Mouse (Mus musculus) hindbrain, embryonic 14.5 days (tissue): ENCODE results near the gene Tmc8. TPM values are rescaled to one million over a fixed set of nuclear protein-coding genes. Genes with fewer than 3 reads are reported as not detected.

Experiments
- ATAC-seq: fragments of 200-750 bp; cut with Nextera tagmentation; 2 replicates; pipeline ENCODE4 v1.8.0; 2017; ENCODE audit warnings: moderate number of reproducible peaks, mild to moderate bottlenecking, moderate TSS enrichment, moderate library complexity; ENCODE audit not compliant: low FRiP score
- DNase-seq: peaks from one replicate; pipeline ENCODE4 v3.0.0-alpha.2; 2015; ENCODE audit warnings: low spot score
- H3K27ac ChIP-seq: fragments of 300-500 bp; sonication (generic); 2 replicates; pipeline ENCODE4 v1.5.1; 2014; ENCODE audit warnings: mild to moderate bottlenecking, moderate library complexity
- H3K27me3 ChIP-seq: fragments of 300-500 bp; sonication (generic); 2 replicates; pipeline ENCODE4 v1.6.1; 2014; ENCODE audit warnings: mild to moderate bottlenecking, low read length, mixed read lengths; ENCODE audit not compliant: control insufficient read depth, insufficient read depth
- H3K36me3 ChIP-seq: fragments of 300-500 bp; sonication (generic); replicated peaks from 2 replicates; pipeline ENCODE4 v1.6.1; 2014; ENCODE audit not compliant: control insufficient read depth, insufficient read depth
- H3K4me1 ChIP-seq: fragments of 300-500 bp; sonication (generic); replicated peaks from 2 replicates; pipeline ENCODE4 v1.6.1; 2014; ENCODE audit warnings: antibody characterized with exemption, low read length, mixed read lengths; ENCODE audit not compliant: control insufficient read depth, insufficient read depth
- H3K4me2 ChIP-seq: fragments of 300-500 bp; sonication (generic); replicated peaks from 2 replicates; pipeline ENCODE4 v1.6.1; 2014; ENCODE audit warnings: mild to moderate bottlenecking, moderate library complexity
- H3K4me3 ChIP-seq: fragments of 300-500 bp; sonication (generic); replicated peaks from 2 replicates; pipeline ENCODE4 v1.5.1; 2014; ENCODE audit warnings: mild to moderate bottlenecking, low read length
- H3K9ac ChIP-seq: fragments of 300-500 bp; sonication (generic); 2 replicates; pipeline ENCODE4 v1.6.1; 2014
- H3K9me3 ChIP-seq: fragments of 300-500 bp; sonication (generic); 2 replicates; pipeline ENCODE4 v1.6.1; 2016; ENCODE audit warnings: low read length; ENCODE audit not compliant: control insufficient read depth
- WGBS: fragments of 180-500 bp; shearing (Covaris S2); extraction: QIAGEN DNeasy Blood & Tissue Kit; methylation state at CpG from one replicate; pipeline ENCODE4 v1.1.7; 2014; 5-methylcytosine and 5-hydroxymethylcytosine counted together
- polyA plus RNA-seq: library from polyadenylated mRNA; unstranded; fragments of >200 nt; fragmentation: Nextera tagmentation; extraction: Ambion mirVana; gene quantifications from 2 replicates; pipeline ENCODE4 v1.2.1, GENCODE M21; 2014

Tmc8 gene
- polyA plus RNA-seq, 1 experiment from 2014 or later: 0.68 TPM

DNA sequence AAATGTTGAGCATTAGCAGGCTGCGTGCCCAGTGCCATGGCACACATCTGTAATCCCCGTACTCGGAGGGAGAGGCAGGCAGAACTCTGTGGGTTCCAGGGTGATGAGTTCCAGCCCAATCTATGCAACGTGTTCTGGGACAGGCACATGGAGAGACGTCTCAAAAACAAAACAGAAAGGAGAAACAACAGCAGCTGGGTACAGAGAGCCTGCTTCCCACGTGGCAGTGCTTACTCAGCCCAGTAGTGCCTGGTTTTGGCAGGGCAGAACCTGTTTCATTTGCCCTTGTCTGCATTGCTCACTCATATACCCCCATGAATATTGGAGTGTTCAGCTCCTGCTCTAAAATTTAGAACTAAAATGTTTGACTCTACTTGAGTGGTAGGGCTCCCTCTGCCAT is 30.3 kb upstream of the Tmc8 start:
- no peak overlapping the region for H3K9ac ChIP-seq
- WGBS: 89% methylated on average over 6 of the region's 6 CpGs
- H3K9me3 ChIP-seq: no peaks in the 10 kb centered on the region
- ATAC-seq (no peak), DNase-seq (no peak)
- no peaks in the 10 kb centered on the region for H3K27me3 ChIP-seq
- H3K4me3 ChIP-seq: no peak overlapping the region
- H3K27ac ChIP-seq: no peak overlapping the region
- no peak overlapping the region for H3K4me2 ChIP-seq
- peaks cover 100% of the 10 kb centered on the region for H3K36me3 ChIP-seq
- H3K4me1 ChIP-seq: no peaks in the 10 kb centered on the region

GRCm38 (mm10) chr11:117755891-117756290 is 26.0 kb upstream of the Tmc8 start:
- DNase-seq (no peak), ATAC-seq (no peak)
- no peak overlapping the region for H3K4me3 ChIP-seq
- H3K27me3 ChIP-seq: no peaks in the 10 kb centered on the region
- no peak overlapping the region for H3K27ac ChIP-seq
- H3K4me1 ChIP-seq: no peaks in the 10 kb centered on the region
- H3K36me3 ChIP-seq: peaks cover 100% of the 10 kb centered on the region
- no peaks in the 10 kb centered on the region for H3K9me3 ChIP-seq
- no peak overlapping the region for H3K4me2 ChIP-seq
- 98% methylated on average over 7 of the region's 7 CpGs for WGBS
- no peak overlapping the region for H3K9ac ChIP-seq

- Histone ChIP-seq H3K4me2 (no peak overlapping the region), H3K27ac (no peak overlapping the region), H3K9me3 (no peaks in the 10 kb centered on the region), H3K4me1 (no peaks in the 10 kb centered on the region), H3K27me3 (no peaks in the 10 kb centered on the region), H3K9ac (no peak overlapping the region), H3K4me3 (no peak overlapping the region), H3K36me3 (peaks cover 99% of the 10 kb centered on the region)
- ATAC-seq: no peak
- DNase-seq: no peak
- WGBS: 92% methylated on average over 10 of the region's 10 CpGs
Measured at GRCm38 (mm10) chr11:117759267-117759666, 22.6 kb upstream of the Tmc8 start.

DNA sequence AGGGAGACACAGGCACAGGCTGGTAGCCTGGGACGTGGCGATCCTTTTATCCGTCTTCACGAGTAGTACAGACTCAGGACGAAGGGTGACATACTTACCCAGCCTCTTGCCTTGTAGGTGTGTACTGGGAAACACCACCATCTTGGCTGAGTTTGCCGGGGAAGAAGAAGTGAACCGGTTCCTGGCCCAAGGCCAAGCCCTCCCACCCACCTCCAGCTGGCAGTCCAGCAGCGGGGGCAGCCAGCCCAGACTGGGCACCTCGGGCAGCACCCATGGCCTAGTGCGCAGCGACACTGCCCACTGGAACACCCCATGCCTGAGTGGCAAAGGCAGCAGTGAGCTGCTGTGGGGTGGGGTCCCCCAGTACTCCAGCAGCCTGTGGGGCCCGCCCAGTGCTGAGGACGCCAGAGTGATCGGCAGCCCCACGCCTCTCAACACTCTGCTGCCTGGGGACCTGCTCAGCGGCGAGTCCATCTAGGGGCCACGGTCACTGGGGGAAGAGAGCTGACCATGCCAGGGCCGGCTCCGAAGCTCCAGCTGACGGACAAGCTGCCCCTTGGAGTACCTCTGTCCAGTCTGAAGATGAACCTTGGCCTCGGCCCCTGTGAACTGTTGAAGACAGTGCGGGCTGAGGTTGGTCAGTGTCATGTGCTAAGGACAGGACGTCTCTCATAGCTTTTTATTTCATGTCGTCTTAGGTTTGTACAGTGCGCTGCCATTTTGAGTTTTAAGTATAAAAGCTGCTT is 21.3 kb upstream of the Tmc8 start:
- DNase-seq: no peak
- Histone ChIP-seq H3K4me3 (no peak overlapping the region), H3K4me1 (no peaks in the 10 kb centered on the region), H3K27me3 (no peaks in the 10 kb centered on the region), H3K4me2 (no peak overlapping the region), H3K27ac (no peak overlapping the region), H3K9ac (no peak overlapping the region), H3K36me3 (peaks cover 99% of the 10 kb centered on the region), H3K9me3 (no peaks in the 10 kb centered on the region)
- WGBS: 90% methylated on average over 26 of the region's 26 CpGs
- ATAC-seq: no peak

GRCm38 (mm10) chr11:117761801-117762200 is 20.1 kb upstream of the Tmc8 start:
- no peaks in the 10 kb centered on the region for H3K9me3 ChIP-seq
- peaks cover 98% of the 10 kb centered on the region for H3K36me3 ChIP-seq
- no peaks in the 10 kb centered on the region for H3K27me3 ChIP-seq
- no peak overlapping the region for H3K9ac ChIP-seq
- DNase-seq (no peak), ATAC-seq (no peak)
- H3K4me3 ChIP-seq: no peak overlapping the region
- no peak overlapping the region for H3K4me2 ChIP-seq
- H3K4me1 ChIP-seq: no peaks in the 10 kb centered on the region
- H3K27ac ChIP-seq: no peak overlapping the region
- WGBS: 92% methylated on average over 13 of the region's 13 CpGs

GRCm38 (mm10) chr11:117762246-117762645 is 19.6 kb upstream of the Tmc8 start:
- Histone ChIP-seq H3K9ac (no peak overlapping the region), H3K36me3 (peaks cover 97% of the 10 kb centered on the region), H3K9me3 (no peaks in the 10 kb centered on the region), H3K4me2 (no peak overlapping the region), H3K27ac (no peak overlapping the region), H3K4me1 (no peaks in the 10 kb centered on the region), H3K4me3 (no peak overlapping the region), H3K27me3 (no peaks in the 10 kb centered on the region)
- ATAC-seq (no peak), DNase-seq (no peak)
- WGBS: 89% methylated on average over 12 of the region's 12 CpGs

- ATAC-seq (no peak), DNase-seq (no peak)
- peaks cover 76% of the 10 kb centered on the region for H3K36me3 ChIP-seq
- H3K9ac ChIP-seq: no peak overlapping the region
- H3K4me2 ChIP-seq: no peak overlapping the region
- H3K27ac ChIP-seq: no peak overlapping the region
- 91% methylated on average over 9 of the region's 9 CpGs for WGBS
- H3K27me3 ChIP-seq: no peaks in the 10 kb centered on the region
- H3K9me3 ChIP-seq: no peaks in the 10 kb centered on the region
- H3K4me1 ChIP-seq: no peaks in the 10 kb centered on the region
- H3K4me3 ChIP-seq: no peak overlapping the region
Measured at GRCm38 (mm10) chr11:117764319-117764718, 17.6 kb upstream of the Tmc8 start.

- no peaks in the 10 kb centered on the region for H3K9me3 ChIP-seq
- DNase-seq: no peak
- 0 out of 2 replicates have a peak, but pooled peaks cover 2% of the 10 kb centered on the region for H3K4me1 ChIP-seq
- peaks cover 65% of the 10 kb centered on the region for H3K36me3 ChIP-seq
- H3K9ac ChIP-seq: no peak overlapping the region
- H3K27me3 ChIP-seq: no peaks in the 10 kb centered on the region
- no peak overlapping the region for H3K4me2 ChIP-seq
- WGBS: 89% methylated on average over 5 of the region's 5 CpGs
- no peak for ATAC-seq
- H3K27ac ChIP-seq: no peak overlapping the region
- no peak overlapping the region for H3K4me3 ChIP-seq
Measured at GRCm38 (mm10) chr11:117765361-117765760, 16.5 kb upstream of the Tmc8 start.

DNA sequence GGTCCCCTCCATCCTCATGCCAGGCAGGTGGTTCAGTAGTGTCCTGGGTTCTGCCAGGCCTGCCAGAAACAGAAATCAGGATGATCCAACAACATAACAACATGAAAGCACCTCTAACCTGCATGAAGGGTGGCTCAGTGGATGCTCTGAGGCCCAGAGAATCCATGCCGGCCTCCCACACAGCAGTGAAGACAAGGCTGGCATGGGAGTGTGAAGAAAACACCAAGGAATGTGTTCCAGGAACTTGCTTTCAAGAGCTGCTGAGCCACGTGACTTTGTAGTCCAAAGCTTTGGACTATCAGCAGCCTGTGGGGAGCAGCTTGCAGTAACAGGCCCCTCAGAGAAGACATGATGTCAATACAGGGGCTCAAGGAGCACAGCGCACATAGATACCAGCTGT is 15.6 kb upstream of the Tmc8 start:
- 93% methylated on average over 3 of the region's 3 CpGs for WGBS
- H3K4me2 ChIP-seq: no peak overlapping the region
- H3K4me1 ChIP-seq: 0 out of 2 replicates have a peak, but pooled peaks cover 3% of the 10 kb centered on the region
- peaks cover 56% of the 10 kb centered on the region for H3K36me3 ChIP-seq
- no peak overlapping the region for H3K9ac ChIP-seq
- no peaks in the 10 kb centered on the region for H3K9me3 ChIP-seq
- H3K4me3 ChIP-seq: no peak overlapping the region
- no peaks in the 10 kb centered on the region for H3K27me3 ChIP-seq
- ATAC-seq: no peak
- DNase-seq: no peak
- no peak overlapping the region for H3K27ac ChIP-seq
